Mouse (Mus musculus): ENCODE results near the gene Shank2. TPM values are rescaled to one million over a fixed set of nuclear protein-coding genes. Genes with fewer than 3 reads are reported as not detected.

Gene Shank2
- total RNA-seq (2021): 100 to 1,000 TPM; 133 to 143 TPM

DNA sequence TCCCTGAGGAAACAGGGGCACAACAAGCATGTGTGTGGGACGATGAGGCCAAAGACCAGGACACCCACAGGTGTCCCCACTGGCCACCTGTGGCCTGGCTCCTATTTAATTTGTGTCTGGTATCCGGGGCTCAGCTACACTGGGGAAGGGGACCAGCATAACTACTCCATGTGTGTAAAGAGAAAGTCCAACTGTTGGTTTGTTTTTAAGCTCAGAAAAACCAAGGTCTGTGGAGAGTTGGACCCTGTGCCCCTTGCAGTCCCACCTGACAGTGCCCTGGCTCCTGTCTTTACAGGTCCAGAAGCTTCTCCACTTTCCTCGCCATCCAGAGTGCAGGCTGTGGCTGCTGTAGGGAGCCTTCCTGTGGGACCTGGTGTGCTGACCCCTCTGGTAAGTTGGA is at the start of gene Shank2:
Gene Shank2, plus strand, starts transcription at position 301 of the 400 bp plus-strand sequence.
- intact Hi-C loops (cut with DNase I): no loop called here
- DNase-seq: no peak

DNA sequence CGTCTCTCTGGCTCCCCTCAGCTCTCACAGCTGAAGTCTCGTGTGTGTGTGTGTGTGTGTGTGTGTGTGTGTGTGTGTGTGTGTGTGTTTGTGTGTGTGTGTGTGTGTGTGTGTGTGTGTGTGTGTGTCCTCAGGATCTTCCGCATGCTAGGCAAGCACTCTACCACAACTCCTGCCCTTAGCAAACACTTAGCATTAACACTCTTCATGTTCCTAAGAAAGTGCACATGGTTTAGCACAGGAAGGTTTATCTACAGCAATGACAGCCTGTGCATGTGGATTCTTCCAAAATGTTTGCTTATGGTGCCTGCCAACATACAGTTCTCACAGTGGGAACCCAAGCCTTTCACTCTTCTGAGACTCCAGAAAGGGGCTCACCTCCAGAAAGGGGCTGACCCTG is 49.6 kb upstream of the Shank2 start:
- no peak for DNase-seq
- intact Hi-C loops (cut with DNase I): no loop called here

DNA sequence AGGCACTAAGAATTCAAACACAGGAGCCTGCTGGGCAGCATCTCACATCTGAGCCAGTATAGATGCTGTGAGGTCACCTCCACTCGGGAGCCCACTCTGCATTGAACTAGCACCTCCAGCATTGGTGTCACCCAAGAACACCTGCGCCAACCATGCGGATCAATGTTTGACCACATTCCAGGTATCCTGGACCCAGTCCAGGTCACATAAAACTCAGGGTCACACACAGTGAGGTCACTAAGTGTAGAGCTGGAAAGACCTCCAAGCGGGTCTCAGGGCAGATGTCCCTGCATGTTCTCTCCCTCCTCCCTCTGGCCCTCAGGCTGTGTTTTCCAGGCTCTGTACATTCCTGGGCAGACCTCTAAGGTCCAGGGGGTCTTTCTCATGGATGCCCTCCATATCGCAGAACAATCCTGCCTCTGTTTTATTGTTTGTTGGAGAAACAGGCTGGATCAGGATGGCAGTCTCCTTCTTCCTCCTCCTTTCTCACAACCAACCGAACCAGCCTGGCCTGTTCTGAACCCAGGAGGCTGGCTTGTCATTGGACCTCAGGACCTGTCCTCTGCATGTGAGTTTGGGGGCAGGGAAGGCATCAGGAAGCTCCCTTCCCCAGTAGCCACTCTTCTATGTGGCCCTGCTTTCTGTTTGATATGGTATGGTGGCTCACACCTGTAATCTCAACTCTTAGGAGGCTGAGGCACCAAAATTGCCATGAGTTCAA is 45.0 kb upstream of the Shank2 start:
- no peak for DNase-seq
- intact Hi-C loops (cut with DNase I): no loop called here

GRCm38 (mm10) chr7:143958030-143958565 is 43.6 kb upstream of the Shank2 start:
- intact Hi-C loops (cut with DNase I): no loop called here
- no peak for DNase-seq

- intact Hi-C loops (cut with DNase I): no loop called here
- no peak for DNase-seq
Observed at GRCm38 (mm10) chr7:143963813-143964212, 37.9 kb upstream of the Shank2 start.

GRCm38 (mm10) chr7:143966621-143967020 is 35.1 kb upstream of the Shank2 start:
- DNase-seq: no peak
- intact Hi-C loops (cut with DNase I): no loop called here

DNA sequence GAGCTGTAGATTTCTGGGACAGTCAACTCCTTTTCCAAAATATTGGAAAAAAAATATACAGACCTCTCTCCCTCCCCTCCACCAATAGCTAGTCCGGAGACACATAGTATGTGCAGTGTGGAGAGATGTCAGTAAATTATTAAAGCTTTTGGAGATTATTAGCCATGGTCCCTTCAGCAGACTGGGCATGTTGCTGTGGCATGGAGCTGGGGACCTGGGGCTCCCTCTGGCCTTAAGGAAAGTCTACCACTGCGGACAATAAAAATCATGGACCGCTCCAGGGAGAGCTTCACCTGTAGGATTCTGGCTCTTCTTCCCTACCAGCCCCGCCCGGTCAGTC is 24.3 kb upstream of the Shank2 start:
- intact Hi-C loops (cut with DNase I): loop anchor here (5.0 kb wide), 1 partner anchor 95 kb away; no protein-coding TSS in a partner anchor

GRCm38 (mm10) chr7:143977831-143978682 is 23.7 kb upstream of the Shank2 start:
- DNase-seq: peak; percentile 11
- intact Hi-C loops (cut with DNase I): loop anchor here (5.0 kb wide), 1 partner anchor 94 kb away; no protein-coding TSS in a partner anchor

More for the DNA sequence above, 24.3 kb upstream of the Shank2 start:
- DNase-seq: no peak

DNA sequence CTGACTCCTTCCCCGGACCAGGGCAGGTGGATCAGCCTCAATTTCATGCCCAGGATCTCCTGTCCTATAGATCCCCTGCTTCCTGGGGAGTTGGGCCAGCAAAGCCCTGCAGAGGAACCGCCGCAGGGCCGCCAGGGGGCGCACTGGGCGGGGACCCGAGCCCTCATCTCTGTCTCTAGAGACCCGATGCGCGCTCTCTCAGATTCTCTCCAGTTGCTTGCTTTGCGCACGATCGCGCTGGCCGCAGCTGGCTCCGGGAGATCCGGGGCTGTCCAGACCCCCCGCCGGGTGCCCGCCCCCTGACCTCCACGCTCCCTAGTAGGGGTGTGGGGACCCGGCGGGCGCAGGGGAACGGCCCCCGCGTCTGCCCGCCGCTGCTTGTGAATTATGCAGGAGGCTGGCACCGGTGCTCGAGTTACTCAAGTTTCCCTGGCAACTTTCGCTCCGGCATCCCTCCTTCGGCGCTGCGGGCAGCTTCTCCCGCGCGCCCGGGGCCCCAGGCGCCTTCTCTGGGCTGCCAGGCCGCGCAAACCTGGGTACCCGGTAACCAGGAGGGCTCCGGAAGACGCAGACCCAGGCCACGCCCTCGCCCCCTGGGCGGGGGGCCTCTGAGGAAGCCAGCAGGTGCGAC is 22.9 kb upstream of the Shank2 start:
- peak; percentile 75 for DNase-seq
- intact Hi-C loops (cut with DNase I): loop anchor here (5.0 kb wide), 1 partner anchor 93 kb away; no protein-coding TSS in a partner anchor

GRCm38 (mm10) chr7:143979986-143980385 is 21.7 kb upstream of the Shank2 start:
- intact Hi-C loops (cut with DNase I): loop anchor here (5.0 kb wide), 1 partner anchor 92 kb away; no protein-coding TSS in a partner anchor
- DNase-seq: no peak

- intact Hi-C loops (cut with DNase I): no loop called here
Observed at GRCm38 (mm10) chr7:143986281-143986680, 15.4 kb upstream of the Shank2 start.

DNA sequence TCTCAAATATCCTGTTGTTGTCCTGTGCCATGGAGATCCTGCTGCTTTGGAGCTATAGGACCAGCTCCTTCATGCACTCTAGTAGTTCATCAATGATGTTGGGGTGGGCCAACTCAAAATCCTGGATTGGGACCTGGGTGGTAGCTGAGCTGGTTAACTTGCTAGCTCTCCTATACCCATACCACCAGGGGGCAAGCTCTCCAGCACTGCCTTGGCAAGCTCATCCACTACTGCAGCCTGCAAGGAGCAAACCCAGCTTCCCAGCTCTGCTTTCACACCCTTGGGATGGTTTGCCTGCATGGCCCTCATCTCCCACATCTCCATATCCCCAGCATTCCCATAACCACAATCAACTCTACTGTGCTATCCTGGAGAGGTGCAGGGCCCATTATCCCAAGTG is 10.6 kb upstream of the Shank2 start:
- intact Hi-C loops (cut with DNase I): no loop called here

More at GRCm38 (mm10) chr7:143986281-143986680, 15.4 kb upstream of the Shank2 start:
- DNase-seq: no peak

DNA sequence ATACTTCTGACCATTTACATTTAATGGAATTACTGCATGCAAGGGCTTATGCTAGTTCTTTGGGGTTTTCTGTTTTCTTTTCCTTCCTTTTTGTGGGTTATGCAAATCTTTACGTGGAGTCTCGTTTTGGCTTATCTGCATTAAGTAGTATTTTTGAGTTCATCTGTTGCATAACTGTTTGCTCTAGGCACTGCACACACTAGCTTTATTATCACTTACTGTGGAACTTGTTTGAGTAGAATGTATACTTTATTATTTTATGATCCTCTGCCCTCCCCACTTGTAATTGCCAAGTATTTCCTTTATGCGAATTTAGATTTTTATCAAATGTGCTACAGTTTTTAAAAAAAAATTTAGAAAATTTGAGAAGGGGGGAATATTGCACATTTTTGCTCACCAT is 2.7 kb upstream of the Shank2 start:
- intact Hi-C loops (cut with DNase I): no loop called here

More for the DNA sequence above, 10.6 kb upstream of the Shank2 start:
- DNase-seq: no peak

DNA sequence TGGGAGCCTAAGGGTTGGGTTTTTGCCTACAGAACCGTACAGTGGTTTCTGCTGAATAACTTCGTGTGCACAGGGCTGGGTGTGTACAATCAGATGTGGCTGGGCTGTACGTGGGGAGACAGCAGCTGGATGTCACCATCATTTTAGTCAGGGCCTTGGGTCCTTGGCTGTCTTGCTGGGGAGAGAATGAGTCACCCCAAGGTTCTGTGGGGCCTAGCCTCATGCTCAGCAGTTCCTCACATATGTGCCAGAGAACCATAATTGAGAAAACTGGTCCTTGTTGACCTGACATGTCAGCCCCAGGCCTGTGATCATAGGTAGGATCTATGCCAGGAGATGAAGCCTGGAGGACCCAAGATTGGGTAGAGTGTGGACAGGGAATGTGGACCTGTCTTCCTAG is 1.7 kb downstream of the Shank2 start:
- intact Hi-C loops (cut with DNase I): no loop called here
- no peak for DNase-seq

More for the DNA sequence above, 2.7 kb upstream of the Shank2 start:
- DNase-seq: no peak

DNA sequence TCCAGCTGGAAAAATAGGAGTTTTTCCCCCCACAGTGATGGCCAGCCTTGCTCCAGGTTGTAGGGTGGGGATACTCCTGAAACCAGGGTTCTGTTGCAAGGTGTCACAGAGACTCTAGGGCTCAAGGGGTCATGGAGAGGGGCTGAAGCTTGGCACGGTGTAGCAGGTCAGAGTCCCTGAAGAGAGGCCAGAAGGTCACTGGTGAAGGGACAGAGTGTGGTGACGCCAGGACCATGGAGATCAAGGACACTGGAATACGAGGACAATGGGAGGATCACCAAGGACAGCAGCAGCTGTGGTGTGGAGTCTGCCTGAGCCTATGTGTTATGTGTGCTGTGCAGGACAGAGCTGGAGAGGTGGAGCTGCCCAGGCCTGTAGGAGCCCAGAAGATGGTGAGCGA is 6.4 kb downstream of the Shank2 start:
- intact Hi-C loops (cut with DNase I): no loop called here
- no peak for DNase-seq

DNA sequence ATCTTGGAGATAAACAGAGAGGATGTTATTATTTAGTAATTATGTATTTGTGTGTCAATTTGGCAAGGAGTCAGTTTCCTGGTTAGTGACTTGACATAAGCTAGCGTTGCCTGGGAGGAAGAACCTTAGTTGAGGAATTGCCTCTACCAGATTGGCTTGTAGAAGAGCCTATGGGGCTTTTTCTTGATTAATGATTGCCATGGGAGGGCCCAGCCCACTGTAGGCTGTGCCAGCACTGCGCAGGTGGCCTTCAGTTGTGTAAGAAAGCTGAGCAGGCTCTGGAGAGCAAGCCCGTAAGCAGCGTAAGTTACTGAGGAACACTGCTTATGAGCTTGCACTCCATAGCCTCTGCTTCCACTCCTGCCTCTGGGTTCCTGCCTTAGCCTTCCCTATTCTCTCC is 7.3 kb downstream of the Shank2 start:
- DNase-seq: no peak
- intact Hi-C loops (cut with DNase I): no loop called here

DNA sequence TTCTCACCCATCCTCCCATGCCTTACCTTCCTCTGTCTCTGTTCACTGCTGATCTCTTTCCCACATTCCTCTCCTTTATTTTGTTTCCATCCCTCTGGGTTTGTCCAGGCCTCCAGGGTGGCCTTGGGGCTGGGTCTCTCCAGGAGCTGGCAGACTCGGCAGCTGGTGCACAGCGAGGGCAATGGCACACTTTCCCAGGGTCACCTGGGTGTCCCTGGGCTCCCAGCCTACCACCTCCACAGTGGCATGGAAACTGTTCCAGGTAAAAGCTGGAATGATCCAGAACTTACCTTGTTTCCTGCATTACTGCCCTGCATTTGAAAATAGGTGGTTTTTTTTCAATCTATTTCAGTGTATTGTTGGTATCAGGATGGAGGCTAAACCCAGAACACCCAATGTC is 12.8 kb downstream of the Shank2 start:
- no peak for DNase-seq
- intact Hi-C loops (cut with DNase I): no loop called here

- intact Hi-C loops (cut with DNase I): no loop called here
- DNase-seq: no peak
Observed at GRCm38 (mm10) chr7:144021801-144022200, 20.1 kb downstream of the Shank2 start.

- intact Hi-C loops (cut with DNase I): no loop called here
Observed at GRCm38 (mm10) chr7:144022682-144023081, 21.0 kb downstream of the Shank2 start.

GRCm38 (mm10) chr7:144023561-144023960 is 21.8 kb downstream of the Shank2 start:
- intact Hi-C loops (cut with DNase I): no loop called here

More at GRCm38 (mm10) chr7:144022682-144023081, 21.0 kb downstream of the Shank2 start:
- DNase-seq: no peak

More at GRCm38 (mm10) chr7:144023561-144023960, 21.8 kb downstream of the Shank2 start:
- DNase-seq: no peak
